Mouse (Mus musculus): ENCODE measurements around the gene Lancl1.

GRCm38 (mm10) chr1:67014205-67014604 lies 24.5 kb downstream of the Lancl1 start:
- TF ChIP-seq CTCF (conservative IDR thresholded peaks at IDR 0.05; ENCODE audit: insufficient read depth, insufficient read length, low read depth, low read length) (no peak), POLR2A (IDR thresholded peaks at IDR 0.05; ENCODE audit: low read depth, low read length) (no peak)
